Mouse (Mus musculus) spleen, embryonic (tissue): ENCODE measurements around the gene Vps35l.

Experiments
- CTCF ChIA-PET: fragments of 350-600 bp; sonication (Branson Sonifier 250); formaldehyde crosslinking; loops from one replicate; lab custom pipeline; 2022; lab: Charles Lee

Gene Vps35l

GRCm38 (mm10) chr7:118817741-118818140 is 77.7 kb downstream of the Vps35l start:
- CTCF ChIA-PET = no interaction called here

- CTCF ChIA-PET = no interaction called here
Observed at GRCm38 (mm10) chr7:118819666-118820065, 79.6 kb downstream of the Vps35l start.

- CTCF ChIA-PET = no interaction called here
Observed at GRCm38 (mm10) chr7:118821356-118821755, 81.3 kb downstream of the Vps35l start.

- CTCF ChIA-PET = no interaction called here
Observed at GRCm38 (mm10) chr7:118821887-118822556, 82.0 kb downstream of the Vps35l start.

GRCm38 (mm10) chr7:118824451-118824850 is 84.4 kb downstream of the Vps35l start:
- CTCF ChIA-PET = no interaction called here

GRCm38 (mm10) chr7:118827975-118828416 is 88.0 kb downstream of the Vps35l start:
- CTCF ChIA-PET = no interaction called here

- CTCF ChIA-PET = no interaction called here
Observed at GRCm38 (mm10) chr7:118837901-118838300, 97.9 kb downstream of the Vps35l start.

GRCm38 (mm10) chr7:118841030-118841745 is 101.2 kb downstream of the Vps35l start:
- CTCF ChIA-PET = no interaction called here

GRCm38 (mm10) chr7:118841796-118842195 is 101.8 kb downstream of the Vps35l start:
- CTCF ChIA-PET = no interaction called here

- CTCF ChIA-PET = no interaction called here
Observed at GRCm38 (mm10) chr7:118842938-118843337, 102.9 kb downstream of the Vps35l start.

- CTCF ChIA-PET = no interaction called here
Observed at GRCm38 (mm10) chr7:118845141-118845540, 105.1 kb downstream of the Vps35l start.

GRCm38 (mm10) chr7:118846329-118846728 is 106.3 kb downstream of the Vps35l start:
- CTCF ChIA-PET = no interaction called here

- CTCF ChIA-PET = interaction anchor here (0.6 kb wide), 1 partner anchor 125 kb away, joined by 4 read pairs; no protein-coding TSS in a partner anchor
Observed at GRCm38 (mm10) chr7:118848796-118849195, 108.8 kb downstream of the Vps35l start.

- CTCF ChIA-PET = no interaction called here
Observed at GRCm38 (mm10) chr7:118849543-118850250, 109.7 kb downstream of the Vps35l start.

- CTCF ChIA-PET = no interaction called here
Observed at GRCm38 (mm10) chr7:118850676-118851290, 110.8 kb downstream of the Vps35l start.

GRCm38 (mm10) chr7:118851571-118851970 is 111.5 kb downstream of the Vps35l start:
- CTCF ChIA-PET = no interaction called here

GRCm38 (mm10) chr7:118852611-118853010 is 112.6 kb downstream of the Vps35l start:
- CTCF ChIA-PET = no interaction called here

- CTCF ChIA-PET = no interaction called here
Observed at GRCm38 (mm10) chr7:118854606-118855005, 114.6 kb downstream of the Vps35l start.

GRCm38 (mm10) chr7:118855171-118855876 is 115.3 kb downstream of the Vps35l start, which contains the start of gene Iqck:
Iqck (plus strand) TSS chr7:118855752.
- CTCF ChIA-PET = no interaction called here

GRCm38 (mm10) chr7:118855877-118856304 is 115.9 kb downstream of the Vps35l start, which contains the start of gene Knop1:
Knop1 (minus strand) TSS chr7:118856254.
- CTCF ChIA-PET = no interaction called here

GRCm38 (mm10) chr7:118858640-118859039 is 118.6 kb downstream of the Vps35l start:
- CTCF ChIA-PET = no interaction called here
